Mouse (Mus musculus) liver, embryonic 14.5 days (tissue): ENCODE measurements around the gene Fes. TPM values are rescaled to one million over a fixed set of nuclear protein-coding genes. Genes with fewer than 3 reads are reported as not detected.

Source experiments
- ATAC-seq: fragments of 200-750 bp; cut with Nextera tagmentation; 2 replicates; pipeline ENCODE4 v1.8.0; 2017; ENCODE audit warnings: moderate number of reproducible peaks, mild to moderate bottlenecking, moderate library complexity; ENCODE audit not compliant: insufficient read depth
- DNase-seq, 3 experiments: peaks; one replicate each; pipeline ENCODE4 v3.0.0-alpha.2; 2012 to 2013; ENCODE audit warnings: low read depth in 3 of 3, low spot score in 3 of 3
- H3K27ac ChIP-seq: fragments of 300-500 bp; sonication (generic); 2 replicates; pipeline ENCODE4 v1.5.1; 2014; ENCODE audit warnings: moderate library complexity, mild to moderate bottlenecking, control low read depth, inconsistent platforms
- H3K27me3 ChIP-seq: fragments of 300-500 bp; sonication (generic); 2 replicates; pipeline ENCODE4 v1.6.1; 2014; ENCODE audit warnings: mild to moderate bottlenecking, low read length, moderate library complexity; ENCODE audit not compliant: control insufficient read depth, insufficient read depth
- H3K36me3 ChIP-seq: fragments of 300-500 bp; sonication (generic); replicated peaks from 2 replicates; pipeline ENCODE4 v1.6.1; 2014; ENCODE audit warnings: low read depth; ENCODE audit not compliant: control insufficient read depth, insufficient read depth
- H3K4me1 ChIP-seq, 2 experiments: fragments of 200-500 bp in 1 of 2; fragments of 300-500 bp in 1 of 2; sonication (generic) in 1 of 2; replicated peaks; 2 replicates each; pipeline ENCODE4 v1.6.1; 2012 to 2014; ENCODE audit warnings: antibody characterized with exemption in 1 of 2, inconsistent platforms in 1 of 2, low read length in 1 of 2; ENCODE audit not compliant: control insufficient read depth in 2 of 2, insufficient read depth in 2 of 2
- H3K4me2 ChIP-seq: fragments of 300-500 bp; sonication (generic); 2 replicates; pipeline ENCODE4 v1.6.1; 2014; ENCODE audit warnings: low read depth, mild to moderate bottlenecking, control low read depth, moderate library complexity
- H3K4me3 ChIP-seq, 2 experiments: fragments of 200-500 bp in 1 of 2; fragments of 300-500 bp in 1 of 2; sonication (generic) in 1 of 2; 2 replicates each; pipeline ENCODE4 v1.5.1; 2012 to 2014; ENCODE audit warnings: low read depth in 2 of 2, low read length in 2 of 2, mild to moderate bottlenecking in 2 of 2, control low read depth in 1 of 2, inconsistent platforms in 1 of 2, moderate library complexity in 1 of 2; ENCODE audit not compliant: insufficient read depth in 1 of 2
- H3K9ac ChIP-seq: fragments of 300-500 bp; sonication (generic); replicated peaks from 2 replicates; pipeline ENCODE4 v1.6.1; 2014; ENCODE audit warnings: mild to moderate bottlenecking, control low read depth, moderate library complexity
- H3K9me3 ChIP-seq: fragments of 300-500 bp; sonication (generic); 2 replicates; pipeline ENCODE4 v1.6.1; 2016; ENCODE audit warnings: low read length, mixed read lengths; ENCODE audit not compliant: control insufficient read depth
- CTCF ChIP-seq: IDR thresholded peaks from 2 replicates; pipeline ENCODE4 v1.5.1; 2016; ENCODE audit warnings: antibody characterized with exemption, low read depth, control low read depth
- EP300 ChIP-seq: IDR thresholded peaks from 2 replicates; pipeline ENCODE4 v1.6.1; 2016; ENCODE audit warnings: antibody characterized with exemption, low read depth
- WGBS: fragments of 180-500 bp; shearing (Covaris S2); extraction: QIAGEN DNeasy Blood & Tissue Kit; methylation state at CpG from one replicate; pipeline ENCODE4 v1.1.7; 2014; ENCODE audit not compliant: insufficient replicate concordance; 5-methylcytosine and 5-hydroxymethylcytosine counted together
- polyA plus RNA-seq, 2 experiments: library from polyadenylated mRNA; depleted of rRNA in 1 of 2; stranded (reverse) in 1 of 2; unstranded in 1 of 2; fragments of >200 nt; fragmentation: Nextera tagmentation in 1 of 2; extraction: Ambion mirVana in 1 of 2; gene quantifications; 2 replicates each; pipeline versions ENCODE4 v1.2.1 to v1.2.3; 2012 to 2014

Gene Fes
- polyA plus RNA-seq, 2 experiments: 9.0 to 11.9 TPM

DNA sequence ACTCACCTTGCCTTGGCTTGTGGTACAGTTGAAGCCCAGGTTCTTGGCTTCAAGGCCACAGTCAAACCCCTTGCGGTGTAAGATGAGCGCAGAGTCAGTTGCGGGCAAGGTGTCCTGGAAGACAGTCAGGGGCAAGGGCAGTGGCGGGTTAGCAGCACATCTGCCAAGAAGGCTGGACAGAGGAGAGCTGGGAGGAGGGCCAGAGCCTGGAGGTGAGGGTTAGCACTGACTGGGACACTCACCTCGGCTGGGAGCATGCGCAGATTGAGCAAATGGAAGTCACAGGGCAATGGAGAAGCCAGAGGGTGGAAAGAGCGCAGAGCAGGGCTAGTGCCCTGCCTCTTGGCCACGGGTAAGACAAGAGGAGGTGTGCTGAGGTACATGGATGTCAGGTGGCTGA lies 34.8 kb downstream of the Fes start:
- no peak for ATAC-seq
- Histone ChIP-seq H3K36me3 (no peaks in the 10 kb centered on the region), H3K4me2 (no peak overlapping the region), H3K9me3 (no peaks in the 10 kb centered on the region), H3K4me1 (peaks cover 4 to 5% of the 10 kb centered on the region in 2 experiments; a peak in 3 of 4 replicates), H3K4me3 (no peak overlapping the region), H3K9ac (no peak overlapping the region), H3K27ac (no peak overlapping the region), H3K27me3 (no peaks in the 10 kb centered on the region)
- DNase-seq: no peak
- 81% methylated on average over 8 of the region's 8 CpGs for WGBS
- TF ChIP-seq CTCF (no peak), EP300 (no peak)

DNA sequence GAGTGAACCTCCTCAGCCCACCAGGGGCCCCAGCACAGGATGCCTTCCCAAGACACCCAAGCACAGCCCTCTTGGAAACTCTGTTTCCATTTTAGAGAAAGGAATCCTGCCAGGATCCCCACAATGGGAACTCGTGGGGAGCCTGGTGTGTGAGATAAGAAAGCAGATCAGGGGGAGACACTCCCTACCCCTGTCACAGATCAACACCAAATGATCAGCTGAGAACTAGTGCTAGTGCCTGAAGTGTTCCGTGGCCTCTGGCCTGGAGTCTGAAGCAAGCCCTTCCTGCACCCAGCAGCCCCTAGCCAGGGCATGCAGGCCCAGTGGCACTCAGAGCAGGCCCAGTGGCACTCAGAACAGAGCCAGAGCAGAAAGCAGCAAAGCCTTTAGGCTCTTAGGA lies 36.9 kb downstream of the Fes start:
- TF ChIP-seq CTCF: no peak
- TF ChIP-seq EP300: no peak; the same call in 1 of the 2 replicates
- H3K4me2 ChIP-seq: no peak overlapping the region
- no peaks in the 10 kb centered on the region for H3K36me3 ChIP-seq
- 12% methylated on average over 2 of the region's 2 CpGs for WGBS
- peaks cover 4 to 13% of the 10 kb centered on the region in 2 experiments; a peak in 3 of 4 replicates for H3K4me1 ChIP-seq
- no peak overlapping the region for H3K27ac ChIP-seq
- no peaks in the 10 kb centered on the region for H3K27me3 ChIP-seq
- DNase-seq (no peak), ATAC-seq (peak; percentile 43; the same call in 1 of the 2 replicates)
- H3K9ac ChIP-seq: no peak overlapping the region; the same call in 1 of the 2 replicates
- no peaks in the 10 kb centered on the region for H3K9me3 ChIP-seq
- H3K4me3 ChIP-seq: no peak overlapping the region

DNA sequence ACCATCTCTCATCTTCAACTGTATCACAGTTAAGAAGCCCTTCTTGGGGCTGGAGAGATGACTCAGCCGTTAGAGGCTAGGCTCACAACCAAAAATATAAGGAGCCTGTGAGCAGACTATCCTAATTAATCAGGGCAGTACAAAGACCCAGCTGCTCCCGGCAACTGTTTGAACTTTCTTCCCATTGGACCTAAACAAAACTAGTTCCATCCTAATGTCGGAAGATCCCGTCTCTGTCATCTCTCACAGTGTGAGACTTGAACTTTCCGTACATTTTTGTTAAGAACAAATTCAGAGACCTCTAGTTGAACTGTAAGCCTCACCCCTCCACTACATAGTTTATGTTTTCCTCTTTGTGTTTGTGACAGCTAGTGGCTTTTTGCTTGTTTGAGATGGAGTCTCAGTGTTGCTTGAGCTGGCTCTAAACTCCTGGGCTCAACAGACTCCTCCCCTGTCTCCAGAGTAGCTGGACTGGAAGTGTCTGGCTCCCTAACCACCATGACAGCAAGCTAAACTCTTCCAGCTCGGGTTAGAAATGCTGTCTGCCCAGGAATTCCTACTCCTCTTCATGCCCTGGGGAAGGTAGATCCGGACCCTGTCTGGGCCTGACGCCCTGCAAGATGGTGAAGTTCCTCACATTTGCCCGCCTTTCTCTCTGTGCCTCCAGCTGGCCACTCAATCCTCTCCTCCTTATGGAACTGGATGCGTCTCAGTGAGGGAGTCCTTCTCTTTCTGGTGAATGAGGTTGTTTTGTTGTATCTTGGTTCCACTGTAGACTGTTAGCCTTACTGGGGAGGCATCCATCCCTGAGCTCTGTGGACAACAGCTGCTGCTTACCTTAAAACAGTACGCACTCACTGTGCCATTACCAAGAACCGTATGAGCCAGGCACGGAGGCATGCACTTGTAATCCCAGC lies 39.8 kb downstream of the Fes start:
- ATAC-seq (no peak), DNase-seq (no peak)
- Histone ChIP-seq H3K9me3 (no peaks in the 10 kb centered on the region), H3K27me3 (no peaks in the 10 kb centered on the region), H3K27ac (no peak overlapping the region), H3K9ac (no peak overlapping the region), H3K36me3 (no peaks in the 10 kb centered on the region), H3K4me1 (peaks cover 4 to 18% of the 10 kb centered on the region in 2 experiments; a peak in 3 of 4 replicates), H3K4me2 (no peak overlapping the region), H3K4me3 (no peak overlapping the region)
- 63% methylated on average over 13 of the region's 13 CpGs for WGBS
- TF ChIP-seq EP300 (no peak), CTCF (no peak)

DNA sequence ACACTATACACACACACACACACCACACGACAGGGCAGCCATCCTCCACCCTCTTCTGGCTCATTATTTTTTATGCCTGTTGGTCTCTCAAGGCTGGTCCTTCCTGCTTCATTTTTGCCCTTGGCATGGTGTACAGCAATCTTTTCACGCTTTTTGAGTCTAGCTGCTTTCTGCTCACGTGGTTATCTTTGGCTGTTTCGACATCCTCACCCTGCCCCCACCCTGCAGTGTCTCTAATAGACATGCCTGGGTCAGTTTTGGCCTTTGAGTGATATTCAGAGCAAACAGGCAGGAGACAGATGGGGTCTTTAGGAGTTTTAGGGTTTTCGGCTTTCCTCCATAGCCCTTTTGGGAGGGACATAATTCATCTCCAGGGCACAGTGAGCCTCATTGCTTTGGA lies 40.9 kb downstream of the Fes start:
- DNase-seq (no peak), ATAC-seq (no peak)
- H3K4me1 ChIP-seq: peaks cover 4 to 27% of the 10 kb centered on the region in 2 experiments; a peak in 3 of 4 replicates
- no peak overlapping the region for H3K27ac ChIP-seq
- H3K4me3 ChIP-seq: no peak overlapping the region
- H3K4me2 ChIP-seq: no peak overlapping the region
- H3K9ac ChIP-seq: no peak overlapping the region
- 45% methylated on average over 5 of the region's 5 CpGs for WGBS
- H3K27me3 ChIP-seq: no peaks in the 10 kb centered on the region
- H3K9me3 ChIP-seq: no peaks in the 10 kb centered on the region
- no peaks in the 10 kb centered on the region for H3K36me3 ChIP-seq
- no peak for TF ChIP-seq CTCF
- TF ChIP-seq EP300: no peak

DNA sequence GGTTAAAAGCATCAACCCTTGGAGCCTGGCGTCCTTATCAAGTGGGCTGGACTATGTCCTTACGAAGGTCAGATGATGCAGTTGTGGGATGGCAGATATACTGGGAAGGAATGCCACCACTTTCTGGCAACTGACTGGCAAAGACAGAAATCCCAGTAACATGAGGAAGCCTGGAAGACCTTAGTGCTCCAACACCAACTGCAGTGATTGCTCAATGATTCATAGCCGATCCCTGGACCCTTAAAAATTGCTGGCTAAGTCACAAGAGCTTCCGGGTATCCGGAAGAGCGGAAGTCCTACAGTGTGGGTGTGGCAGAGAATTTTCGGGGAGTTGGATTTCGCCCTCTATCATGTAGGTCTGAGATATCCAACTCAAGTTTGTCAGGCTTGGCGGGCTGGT lies 41.6 kb downstream of the Fes start:
- no peaks in the 10 kb centered on the region for H3K9me3 ChIP-seq
- H3K27ac ChIP-seq: no peak overlapping the region
- H3K36me3 ChIP-seq: no peaks in the 10 kb centered on the region
- H3K4me2 ChIP-seq: no peak overlapping the region
- no peak for TF ChIP-seq CTCF
- no peak for TF ChIP-seq EP300
- H3K9ac ChIP-seq: no peak overlapping the region
- H3K4me3 ChIP-seq: no peak overlapping the region
- no peak for DNase-seq
- 78% methylated on average over 9 of the region's 9 CpGs for WGBS
- H3K4me1 ChIP-seq: peaks cover 4 to 28% of the 10 kb centered on the region in 2 experiments; a peak in 3 of 4 replicates
- no peaks in the 10 kb centered on the region for H3K27me3 ChIP-seq
- no peak for ATAC-seq
